Mouse (Mus musculus) frontal cortex, postnatal 10 days (tissue): ENCODE results near the gene Pigz.

ENCODE experiments used
- DNase-seq, 2 experiments: peaks; one replicate each; pipeline ENCODE4 v3.0.0; 2022; ENCODE audit warnings: low spot score in 2 of 2, mixed read lengths in 1 of 2

Pigz gene

DNA sequence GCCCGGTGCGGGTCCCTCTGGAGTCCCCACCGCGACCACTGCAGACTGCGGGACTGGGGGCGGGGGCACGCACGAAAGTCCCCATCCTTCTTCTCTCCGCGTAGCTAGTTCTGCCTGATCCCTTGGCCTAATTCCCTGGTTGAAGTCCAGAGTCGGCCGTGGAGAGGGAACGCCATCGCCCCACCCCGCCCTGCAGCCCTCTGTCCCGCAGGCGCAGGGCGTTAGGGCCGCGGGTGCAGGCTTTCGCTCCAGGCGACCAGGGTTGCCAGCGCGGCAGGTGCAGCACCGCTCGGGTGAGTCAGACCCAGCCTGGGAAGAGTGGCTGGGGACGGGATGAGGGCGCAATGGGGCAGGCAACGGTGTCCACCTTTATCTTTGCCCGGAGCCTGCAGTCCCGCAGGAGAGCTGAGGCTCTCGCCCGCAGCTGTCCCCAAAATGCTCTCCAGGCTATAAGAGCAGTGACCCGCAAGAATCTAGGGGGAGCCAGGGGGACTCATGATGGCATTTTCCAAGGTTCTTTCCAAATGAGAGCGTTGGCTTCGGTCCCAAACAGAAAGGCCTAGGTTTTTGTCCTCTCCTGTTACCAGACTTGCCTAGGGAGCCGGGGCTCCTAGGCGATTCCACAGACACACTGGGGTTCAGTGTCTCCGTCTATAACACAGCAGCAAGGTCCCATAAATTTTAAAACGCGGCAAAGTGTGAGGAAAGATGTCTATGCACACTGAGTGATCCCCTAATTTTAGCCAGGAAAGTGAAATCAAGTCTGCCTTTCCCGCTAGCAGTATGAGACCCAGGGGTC is at the start of gene Pigz:
Pigz (plus strand) TSS at position 101 of the 799 bp plus-strand sequence.
- peak; percentile 41 to 44 for DNase-seq

DNA sequence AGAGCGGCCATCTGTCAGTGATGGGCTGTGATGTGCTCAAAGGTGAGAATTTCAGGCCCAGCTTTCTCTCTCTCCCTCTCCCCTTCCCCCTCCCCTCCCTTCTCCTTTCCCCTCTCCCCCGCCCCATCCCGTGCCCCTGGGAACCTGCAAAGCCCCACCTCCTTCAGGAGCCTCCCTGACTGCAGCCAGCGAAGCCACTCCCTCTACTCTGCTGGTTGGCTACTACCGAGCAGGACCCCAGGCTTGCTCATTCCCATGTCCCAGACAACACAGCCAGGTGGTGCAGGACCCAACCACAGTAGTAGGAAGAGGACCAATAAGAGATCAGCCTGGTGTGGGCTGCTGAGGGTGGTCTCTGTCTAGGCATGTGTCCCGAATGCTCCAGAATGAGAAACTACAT is 49.7 kb upstream of the Pigz start:
- no peak for DNase-seq

DNA sequence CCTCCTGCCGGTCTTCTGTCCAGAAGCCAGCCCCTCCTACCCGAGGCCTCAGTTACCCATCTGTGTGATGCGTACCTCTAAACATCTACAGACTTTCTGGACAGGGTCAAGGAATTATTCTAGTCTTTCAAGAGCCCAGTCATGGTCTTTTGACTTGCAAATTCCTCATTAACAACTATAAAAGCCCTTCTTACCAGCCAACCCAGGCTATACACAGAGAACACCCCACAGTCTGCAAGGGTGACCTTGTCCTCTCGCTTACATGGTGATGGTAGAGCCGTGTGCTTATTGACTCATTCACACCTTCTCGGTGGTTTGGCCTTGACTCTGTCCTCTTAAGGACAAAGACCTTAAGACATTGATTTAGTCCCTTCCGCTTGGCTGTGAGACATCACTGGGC is 42.7 kb upstream of the Pigz start:
- DNase-seq, result no peak

DNA sequence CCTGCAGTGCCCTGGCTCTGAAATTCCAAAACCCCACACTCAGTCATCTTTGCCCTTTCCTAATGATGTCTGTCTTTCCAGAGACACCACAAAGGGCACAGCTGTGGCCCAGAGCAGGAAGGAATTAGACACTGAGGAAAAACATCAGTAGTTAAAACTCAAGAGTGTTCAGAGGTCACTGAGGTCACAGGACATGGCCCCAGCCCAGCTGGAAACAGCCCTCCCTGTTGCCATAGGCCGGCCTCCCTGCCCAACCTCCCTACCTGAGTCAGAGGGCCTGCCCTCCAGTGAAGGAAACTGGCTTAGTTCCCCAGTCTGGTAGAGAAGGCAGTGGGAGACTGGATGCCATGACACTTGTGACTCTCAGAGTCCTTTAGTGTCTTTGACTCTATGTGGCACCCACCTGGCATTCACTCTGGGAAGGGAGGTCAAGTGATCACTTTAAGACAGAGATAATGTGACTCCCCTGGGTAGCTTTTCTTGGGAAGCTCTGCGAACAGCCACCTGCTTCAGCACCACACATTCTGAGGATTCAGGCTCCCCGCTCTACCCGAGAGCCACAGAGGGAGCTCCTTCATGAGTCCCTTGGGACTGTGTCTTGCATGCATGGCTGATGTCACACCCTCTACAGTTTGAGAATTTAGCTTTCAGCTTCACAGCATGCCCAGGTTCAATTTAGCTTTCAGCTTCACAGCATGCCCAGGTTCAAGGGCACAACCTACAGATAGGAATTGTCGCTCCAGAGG is 40.1 kb upstream of the Pigz start:
- no peak for DNase-seq

DNA sequence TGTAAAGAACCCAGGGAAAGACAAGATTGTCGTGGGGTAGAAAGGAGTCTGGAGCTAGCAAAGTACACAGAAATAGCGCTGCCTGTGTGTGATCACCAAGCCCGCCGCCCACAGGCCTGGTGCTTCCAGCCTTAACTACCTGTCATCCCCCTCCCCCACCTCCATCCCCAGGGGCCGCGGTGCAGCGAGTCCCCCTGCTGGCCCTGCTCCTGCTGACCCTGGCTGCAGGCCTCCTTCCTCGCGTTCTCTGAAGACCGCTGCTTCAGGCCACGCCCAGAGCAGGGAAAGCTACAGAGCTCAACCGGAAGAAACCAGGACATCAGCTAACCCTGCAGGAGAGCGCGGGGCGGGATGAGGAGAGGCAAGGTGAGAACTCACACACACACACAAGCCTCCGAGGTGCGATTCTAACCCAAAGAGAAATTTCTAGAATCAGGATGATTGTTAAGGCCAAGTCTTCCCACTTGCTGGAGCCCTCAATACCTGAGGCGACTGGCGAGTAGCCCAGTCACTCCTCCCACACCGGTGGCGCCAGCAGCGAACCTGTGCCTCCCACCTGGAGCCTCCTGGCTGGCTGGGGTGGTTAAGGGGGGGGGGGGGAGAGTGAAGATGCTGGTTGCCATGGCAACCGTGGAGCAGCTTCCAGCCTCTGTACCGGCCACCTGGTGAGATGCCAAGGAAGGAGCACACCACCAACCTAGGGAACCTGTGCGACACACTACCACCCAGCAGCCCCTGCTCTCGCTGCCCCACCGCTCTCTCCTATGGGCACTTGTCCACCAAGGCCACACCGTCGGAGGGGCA is 36.5 kb upstream of the Pigz start:
- peak; percentile 56 to 61 for DNase-seq

DNA sequence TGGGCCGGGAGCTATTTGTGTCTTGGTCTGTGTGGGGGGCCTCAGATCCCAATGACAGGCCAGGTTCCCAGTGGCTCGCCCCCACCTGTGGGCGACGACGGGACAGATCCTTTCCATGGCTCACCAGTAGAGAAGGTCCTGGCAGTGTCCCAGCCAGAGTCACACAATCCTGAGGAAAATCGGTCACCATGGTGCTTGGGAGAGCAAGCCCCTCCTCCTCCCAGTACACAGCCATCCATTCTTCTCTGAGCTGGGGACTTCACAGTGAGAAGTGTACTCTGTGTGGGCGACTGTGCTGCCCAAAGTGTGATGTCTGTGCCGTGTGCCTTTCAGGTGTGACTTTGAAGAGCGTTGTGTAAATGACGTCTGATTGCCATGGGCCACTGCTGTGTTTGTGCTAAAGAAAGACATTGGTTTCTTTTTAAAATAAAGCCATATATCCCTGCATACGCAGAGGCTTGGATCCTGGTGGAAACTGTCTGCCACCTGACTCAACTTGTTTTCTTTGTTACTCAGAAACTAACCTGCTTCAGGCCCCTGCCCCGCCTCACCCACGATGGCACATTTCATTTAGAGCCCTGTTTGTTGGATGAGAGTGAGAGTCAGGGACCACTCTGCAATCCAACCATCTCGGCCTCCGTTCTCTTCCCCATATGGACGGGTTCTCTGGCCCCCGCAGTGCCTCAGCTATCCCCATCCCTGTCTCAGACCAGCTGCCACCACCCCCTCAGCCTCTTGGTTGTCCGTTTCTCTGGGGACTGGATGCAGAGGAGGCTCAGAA is 34.9 kb upstream of the Pigz start:
- peak; percentile 67 to 87 for DNase-seq

DNA sequence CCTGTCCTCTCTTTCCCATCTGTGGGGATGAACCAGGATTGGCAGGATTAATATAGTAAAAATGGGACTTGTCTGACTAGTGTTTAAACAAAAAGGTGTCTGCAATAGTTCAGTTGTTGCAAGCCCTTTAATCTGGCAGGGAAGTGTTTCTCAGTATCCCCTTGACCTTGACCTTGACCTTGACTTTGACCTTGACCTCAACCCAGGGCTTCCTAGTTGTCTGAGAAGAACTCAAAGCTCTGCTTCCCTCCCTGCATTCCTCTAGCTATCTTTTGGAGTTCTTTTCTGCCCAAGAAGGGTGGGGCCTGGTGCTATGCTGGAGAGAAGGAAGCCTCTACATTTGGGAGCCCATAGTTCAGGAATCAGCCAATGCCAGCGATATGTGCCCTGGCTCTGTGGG is 31.8 kb upstream of the Pigz start:
- DNase-seq, result no peak

DNA sequence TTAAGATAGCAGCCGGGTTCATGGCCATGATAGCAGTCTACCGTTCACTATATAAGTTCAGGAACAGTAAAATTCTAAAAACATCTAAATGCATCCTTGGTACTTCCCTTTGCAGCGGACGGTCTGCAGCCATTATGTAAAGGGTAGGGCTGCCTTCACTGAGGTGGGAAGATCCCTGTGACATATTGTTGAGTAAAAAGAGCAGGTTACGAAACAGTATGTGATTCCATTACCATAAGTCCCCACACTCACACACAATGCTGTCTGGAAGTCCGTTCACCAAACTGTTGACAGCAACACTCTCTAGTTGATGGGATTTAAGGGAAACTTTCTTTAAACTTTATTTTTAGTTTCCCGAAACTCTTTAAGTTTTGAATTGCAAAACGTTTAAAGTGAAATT is 30.4 kb upstream of the Pigz start:
- no peak for DNase-seq

DNA sequence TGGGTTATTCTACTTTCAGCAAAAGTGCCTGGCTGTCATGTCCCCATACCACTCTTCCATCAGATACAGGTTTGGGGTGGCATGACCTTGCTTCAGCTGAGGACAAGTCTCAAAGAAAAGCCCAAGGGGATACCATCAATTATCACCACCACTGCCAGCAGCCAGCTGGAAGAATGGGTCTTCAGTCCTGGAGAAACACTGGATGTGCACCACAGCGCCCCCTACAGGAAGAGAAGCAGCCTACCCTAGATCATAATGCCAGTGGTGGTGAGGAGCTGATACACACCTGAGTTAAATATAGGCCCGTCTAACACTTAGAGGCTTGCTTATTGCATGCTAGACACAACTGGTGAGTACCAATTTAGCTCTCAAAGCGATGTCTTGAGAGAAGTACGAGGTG is 28.3 kb upstream of the Pigz start:
- no peak for DNase-seq

DNA sequence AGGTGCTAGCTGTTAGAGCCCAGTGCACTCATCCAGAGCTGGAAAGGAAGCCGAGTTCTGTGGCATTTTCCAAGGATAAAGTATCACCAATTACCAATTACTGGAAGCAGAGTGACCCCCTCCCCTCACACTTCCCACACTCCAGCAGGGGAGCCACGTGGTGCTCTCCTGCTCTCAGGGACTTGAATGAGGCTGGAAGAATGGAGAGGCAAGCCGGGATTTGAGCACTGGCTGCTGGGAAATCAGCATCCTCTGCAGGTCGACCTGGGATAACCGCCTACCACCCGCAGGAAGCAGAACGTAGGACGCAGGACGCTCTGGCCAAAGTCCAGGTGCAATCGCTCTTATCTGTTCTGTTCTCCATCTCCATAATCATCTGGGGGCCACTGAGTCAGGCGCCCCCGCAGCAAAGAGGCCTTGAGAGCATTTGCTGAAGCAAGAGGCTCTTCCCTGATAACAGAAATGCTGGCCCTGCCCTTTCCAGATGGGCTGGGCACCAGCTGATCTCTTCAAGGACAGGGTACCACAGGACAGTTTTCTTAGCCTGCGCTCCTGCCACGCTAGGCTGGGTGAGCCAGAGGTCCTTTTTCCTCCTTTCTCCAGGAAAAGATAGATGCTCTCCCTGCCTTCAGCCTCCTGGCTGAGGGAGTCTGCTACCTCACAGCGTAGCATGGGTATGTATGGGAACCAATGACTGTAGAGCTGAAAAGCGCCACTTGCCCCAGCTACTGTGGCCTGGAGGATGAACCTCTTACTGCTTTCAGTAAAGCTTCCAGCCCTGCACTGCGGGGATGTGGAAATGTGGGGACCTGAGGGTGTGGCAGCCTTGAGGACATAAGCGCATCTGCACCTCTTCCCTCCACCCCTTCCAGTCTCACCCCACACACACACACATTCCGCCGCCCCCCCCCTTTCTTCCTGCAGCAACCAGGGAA is 27.5 kb upstream of the Pigz start:
- no peak for DNase-seq

DNA sequence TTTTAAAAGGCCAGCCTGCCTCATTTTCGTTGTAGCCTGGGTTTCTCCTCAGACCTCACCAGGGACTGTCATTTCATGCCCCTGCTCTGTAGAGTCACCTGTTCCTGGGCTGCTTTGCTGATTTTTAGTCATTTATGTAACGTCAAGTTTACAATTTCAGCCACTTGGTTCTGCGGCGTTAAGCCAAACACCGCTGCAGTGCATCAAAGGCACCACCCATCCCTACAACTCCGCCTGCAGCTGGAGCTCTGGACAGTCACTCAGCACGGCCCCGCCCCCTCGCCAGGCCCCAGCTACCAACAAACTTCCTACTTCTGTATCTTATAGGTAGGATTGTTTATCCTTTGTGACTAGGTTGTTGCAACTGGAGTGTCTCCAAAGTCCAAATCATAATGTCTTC is 26.8 kb upstream of the Pigz start:
- no peak for DNase-seq

DNA sequence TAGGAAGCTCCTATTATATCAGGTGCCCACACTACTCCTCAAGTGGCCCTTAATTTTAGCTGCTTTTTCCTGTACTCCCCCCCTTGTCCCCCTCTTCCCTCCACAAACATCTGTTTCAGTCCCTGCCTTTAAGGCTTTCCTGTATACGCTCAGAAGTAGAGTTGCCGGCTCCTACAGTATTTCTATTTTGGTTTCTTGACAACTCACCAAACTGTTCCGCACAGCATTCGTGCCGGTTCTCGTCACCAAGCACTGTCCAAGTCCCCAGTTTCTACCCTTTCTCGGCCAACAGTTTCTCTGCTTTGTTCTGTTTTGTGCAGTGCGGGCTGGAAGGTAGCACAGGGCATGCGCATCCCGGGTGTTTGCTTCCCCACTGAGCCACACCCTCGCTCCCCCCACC is 24.7 kb upstream of the Pigz start:
- no peak for DNase-seq

DNA sequence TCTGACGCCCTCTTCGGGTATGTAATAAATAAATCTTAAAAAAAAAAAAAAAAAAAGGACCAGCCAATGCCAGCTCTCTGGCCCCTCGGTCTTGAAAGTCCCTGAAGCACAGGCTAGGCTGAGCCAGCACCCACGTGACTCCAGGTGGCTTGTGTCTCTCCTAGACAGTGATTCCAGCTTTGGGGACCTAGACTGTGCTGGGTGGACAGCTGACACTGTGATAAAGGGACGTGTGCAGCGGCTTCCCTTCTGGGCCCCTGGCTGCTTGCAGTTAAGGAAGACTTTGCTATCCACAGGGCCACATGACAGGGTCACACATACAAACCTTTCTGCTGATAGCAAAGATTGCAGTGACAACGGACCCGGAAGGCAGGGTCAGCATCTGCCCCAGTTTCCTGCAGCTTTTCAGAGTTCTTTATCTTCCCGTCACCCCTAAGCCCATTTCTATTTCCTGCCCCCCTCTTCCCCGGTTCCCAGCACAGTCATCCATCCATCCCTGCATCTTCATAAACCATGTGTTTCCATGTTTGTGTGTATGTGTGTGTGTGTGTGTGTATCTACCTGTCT is 23.3 kb upstream of the Pigz start:
- no peak for DNase-seq

DNA sequence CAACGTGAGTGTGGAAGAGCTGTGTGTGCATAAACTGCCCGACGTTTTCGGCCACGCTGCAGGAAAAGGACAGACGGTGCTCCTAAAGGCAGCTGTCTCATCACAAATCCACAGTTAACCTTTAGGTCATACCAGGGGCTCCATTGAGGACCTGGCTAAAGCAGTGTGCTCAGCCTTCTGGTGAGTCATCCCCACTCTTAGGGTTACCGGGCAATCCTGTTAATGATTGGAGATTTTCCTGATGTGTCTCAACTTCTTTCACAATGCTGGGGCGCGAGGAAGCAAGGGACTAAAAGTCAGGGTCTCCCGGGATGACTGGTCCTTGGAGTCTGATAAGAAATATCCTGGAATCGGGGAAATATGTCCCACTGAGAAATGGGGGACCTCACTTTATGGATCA is 15.9 kb upstream of the Pigz start:
- no peak for DNase-seq

DNA sequence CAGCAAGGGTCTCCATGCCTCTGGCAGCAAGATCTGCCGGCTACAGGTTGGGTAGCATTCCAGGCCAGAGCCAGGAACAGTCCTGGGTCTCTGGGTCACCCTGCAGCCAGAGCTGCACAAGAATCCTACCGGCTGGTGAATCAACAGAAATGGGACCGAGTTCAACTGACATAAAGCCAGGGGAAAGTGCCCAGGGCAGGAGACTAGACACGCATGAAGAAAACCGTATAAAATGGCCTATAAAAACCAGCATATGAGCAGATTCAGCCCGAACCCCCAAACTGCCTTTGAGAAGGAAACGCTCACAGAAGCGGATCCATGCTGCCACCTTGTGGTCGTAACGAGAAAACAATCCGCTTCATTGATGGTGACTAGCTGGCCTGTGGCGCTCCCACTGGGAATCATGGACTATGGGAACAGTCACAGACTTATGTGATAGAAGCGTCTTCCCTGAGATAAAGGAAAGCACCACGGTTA is 15.4 kb upstream of the Pigz start:
- peak; percentile 72 to 84 for DNase-seq

DNA sequence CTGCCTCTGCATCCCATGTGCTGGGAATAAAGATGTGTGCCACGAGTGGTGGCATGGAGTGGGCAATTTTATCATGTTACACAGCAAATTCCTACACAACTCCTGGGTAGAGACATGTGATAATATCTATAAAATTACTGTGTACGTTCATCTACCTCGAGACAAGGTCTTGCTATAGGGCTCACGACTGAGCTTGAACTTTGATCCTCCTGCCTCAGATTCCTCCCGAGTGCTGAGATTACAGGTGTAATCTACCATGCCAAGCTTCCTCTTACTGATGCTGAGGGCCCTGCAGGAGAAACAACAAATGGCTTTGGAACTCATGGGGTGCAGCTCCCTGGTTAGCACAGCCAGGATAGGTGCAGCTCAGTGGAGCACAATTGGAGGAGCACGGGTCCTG is 9.3 kb upstream of the Pigz start:
- no peak for DNase-seq

DNA sequence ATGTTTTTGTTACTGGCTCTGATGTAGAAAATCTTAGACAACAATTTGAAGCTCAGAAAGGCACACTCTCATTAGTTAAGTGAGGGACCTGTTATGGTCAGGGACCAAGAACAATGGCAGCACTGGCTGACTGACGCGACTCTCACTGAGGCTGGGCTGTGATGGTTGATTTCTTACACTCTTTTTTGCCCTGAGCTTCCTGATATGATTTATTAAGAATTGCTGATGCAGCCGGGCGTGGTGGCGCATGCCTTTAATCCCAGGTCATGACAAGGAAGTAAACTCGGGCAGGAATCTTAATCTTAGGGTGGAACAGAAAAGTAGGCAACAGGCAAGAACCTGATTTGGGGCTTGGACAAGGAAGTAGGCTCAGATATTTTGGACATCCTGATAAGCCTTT is 7.6 kb upstream of the Pigz start:
- DNase-seq, result no peak

DNA sequence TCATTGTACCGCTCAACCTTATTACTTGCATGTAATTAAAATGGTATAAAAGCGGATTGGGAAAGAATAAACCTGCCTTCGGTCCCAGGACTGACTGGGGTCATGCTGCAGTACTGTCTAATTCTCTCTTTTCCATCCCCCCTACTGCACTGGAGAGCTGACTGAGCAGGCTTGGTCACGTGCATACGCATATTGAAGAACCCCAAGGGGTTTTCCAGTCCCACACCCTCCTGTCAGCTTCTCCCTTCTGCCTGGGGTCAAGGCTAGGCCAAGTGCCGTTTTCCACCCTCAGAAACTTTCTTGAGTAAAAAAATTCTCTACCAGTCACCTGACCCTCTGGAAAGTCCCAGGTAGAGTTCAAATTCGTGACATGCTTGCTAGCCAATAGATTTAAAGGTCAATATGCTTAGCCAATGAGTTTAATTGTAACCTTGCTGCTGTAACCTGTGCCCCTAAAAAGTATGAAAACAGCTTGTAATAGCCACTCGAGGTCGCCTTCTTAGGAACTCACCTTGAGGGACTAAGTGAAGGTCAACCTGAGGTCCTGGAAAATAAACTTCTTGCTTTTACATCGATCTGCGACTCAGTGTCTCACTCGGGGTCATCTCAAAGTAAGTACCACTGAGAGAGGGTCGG is 7.0 kb upstream of the Pigz start:
- no peak for DNase-seq

DNA sequence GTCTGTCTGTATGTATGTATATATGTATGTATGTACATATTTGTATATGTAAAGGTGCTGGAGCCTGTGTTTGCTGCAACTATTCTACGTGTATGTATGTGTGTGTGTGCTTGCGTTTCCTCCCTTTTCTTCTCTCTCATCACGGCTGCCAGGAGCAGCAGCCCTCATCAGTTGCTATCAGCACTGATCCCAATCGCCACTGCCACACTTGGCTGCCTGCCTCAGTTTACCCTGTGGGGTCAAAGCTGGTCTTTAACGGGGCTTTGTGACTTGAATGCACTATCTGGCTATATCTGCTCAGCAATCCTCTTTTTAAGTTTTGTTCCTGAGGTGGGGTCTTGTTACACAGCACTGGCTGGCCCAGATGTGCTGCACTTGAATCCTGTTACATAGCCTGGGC is 6.2 kb upstream of the Pigz start:
- no peak for DNase-seq

DNA sequence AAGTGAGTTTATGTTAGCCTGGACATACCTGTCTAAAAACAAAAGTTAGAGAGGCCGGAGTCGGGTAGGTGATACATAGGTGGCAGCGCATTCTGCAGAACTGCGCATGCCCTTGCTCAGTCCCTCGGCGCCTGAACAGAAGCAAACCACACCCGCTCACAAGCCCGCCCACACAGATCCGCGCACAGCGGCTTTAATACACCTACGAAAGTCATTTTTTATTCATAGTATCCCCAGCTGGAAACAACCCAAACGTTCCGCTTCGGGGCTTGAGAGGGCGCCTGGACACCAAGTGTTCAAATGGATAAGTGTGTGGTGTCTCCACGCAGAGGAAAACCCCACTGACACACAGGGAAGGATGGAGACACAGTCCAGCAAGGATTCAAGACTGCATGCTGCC is 2.3 kb upstream of the Pigz start:
- DNase-seq, result no peak
